Mouse (Mus musculus) forebrain, embryonic 11.5 days (tissue): ENCODE measurements around the gene Oasl1. TPM values are rescaled to one million over a fixed set of nuclear protein-coding genes. Genes with fewer than 3 reads are reported as not detected.

Source experiments
- ATAC-seq: fragments of 200-750 bp; cut with Nextera tagmentation; replicated peaks from 2 replicates; pipeline ENCODE4 v1.8.0; 2017; ENCODE audit warnings: moderate TSS enrichment; ENCODE audit not compliant: low FRiP score
- DNase-seq: peaks from one replicate; pipeline ENCODE4 v3.0.0-alpha.2; 2017; ENCODE audit warnings: low spot score
- H3K27ac ChIP-seq: fragments of 300-500 bp; sonication (generic); 2 replicates; pipeline ENCODE4 v1.5.1; 2014; ENCODE audit warnings: low read depth, low read length
- H3K27me3 ChIP-seq: fragments of 300-500 bp; sonication (generic); 2 replicates; pipeline ENCODE4 v1.6.1; 2014; ENCODE audit warnings: mild to moderate bottlenecking, low read length, mixed read lengths; ENCODE audit not compliant: control insufficient read depth, insufficient read depth
- H3K36me3 ChIP-seq: fragments of 300-500 bp; sonication (generic); 2 replicates; pipeline ENCODE4 v1.6.1; 2014; ENCODE audit warnings: mild to moderate bottlenecking, low read length, moderate library complexity, mixed read lengths; ENCODE audit not compliant: control insufficient read depth, insufficient read depth
- H3K4me1 ChIP-seq: fragments of 300-500 bp; sonication (generic); replicated peaks from 2 replicates; pipeline ENCODE4 v1.6.1; 2014; ENCODE audit warnings: low read length, mixed read lengths; ENCODE audit not compliant: control insufficient read depth, insufficient read depth
- H3K4me2 ChIP-seq: fragments of 300-500 bp; sonication (generic); 2 replicates; pipeline ENCODE4 v1.6.1; 2014; ENCODE audit warnings: low read depth, mild to moderate bottlenecking, low read length, moderate library complexity, mixed read lengths; ENCODE audit not compliant: severe bottlenecking
- H3K4me3 ChIP-seq: fragments of 300-500 bp; sonication (generic); 2 replicates; pipeline ENCODE4 v1.5.1; 2014; ENCODE audit warnings: low read depth, low read length
- H3K9ac ChIP-seq: fragments of 300-500 bp; sonication (generic); 2 replicates; pipeline ENCODE4 v1.6.1; 2014; ENCODE audit warnings: low read length
- H3K9me3 ChIP-seq: fragments of 300-500 bp; sonication (generic); 2 replicates; pipeline ENCODE4 v1.6.1; 2016; ENCODE audit warnings: low read length, mixed read lengths; ENCODE audit not compliant: control insufficient read depth
- WGBS: fragments of 180-500 bp; shearing (Covaris S2); extraction: QIAGEN DNeasy Blood & Tissue Kit; methylation state at CpG from one replicate; pipeline ENCODE4 v1.1.7; 2014; 5-methylcytosine and 5-hydroxymethylcytosine counted together
- polyA plus RNA-seq: library from polyadenylated mRNA; unstranded; fragments of >200 nt; fragmentation: Nextera tagmentation; extraction: Ambion mirVana; gene quantifications from 2 replicates; pipeline ENCODE4 v1.2.1, GENCODE M21; 2014

Oasl1 gene
- polyA plus RNA-seq, 1 experiment from 2014 or later, result 0.20 TPM

DNA sequence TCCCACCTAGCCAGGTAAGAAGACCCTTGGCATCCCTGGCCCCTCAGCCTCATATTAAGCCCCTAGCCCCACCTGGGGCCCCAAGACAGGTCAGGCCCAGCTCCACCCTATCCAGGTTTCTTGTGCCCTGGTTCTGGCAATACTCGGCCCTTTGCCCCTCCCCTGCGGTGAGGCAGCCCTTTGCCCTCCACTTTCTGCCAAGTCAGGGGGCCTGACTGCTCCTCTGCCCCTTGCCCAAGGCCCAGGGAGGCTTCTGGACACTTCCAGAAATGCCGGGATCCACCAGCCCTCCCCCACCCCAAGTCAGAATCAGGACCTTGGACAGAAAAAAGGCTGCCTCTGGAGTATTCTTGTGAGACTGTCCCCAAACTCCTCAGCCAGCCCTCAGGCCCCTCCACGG lies 46.0 kb downstream of the Oasl1 start:
- H3K27me3 ChIP-seq, result peaks cover 2% of the 10 kb centered on the region; the same call in 1 of the 2 replicates
- H3K4me3 ChIP-seq, result no peak overlapping the region
- H3K36me3 ChIP-seq, result no peaks in the 10 kb centered on the region
- no peak for DNase-seq
- no peak overlapping the region for H3K9ac ChIP-seq
- ATAC-seq, result no peak
- no peak overlapping the region for H3K4me2 ChIP-seq
- H3K4me1 ChIP-seq, result peaks cover 5% of the 10 kb centered on the region; the same call in 1 of the 2 replicates
- WGBS, result 19% methylated on average over 4 of the region's 4 CpGs
- H3K9me3 ChIP-seq, result no peaks in the 10 kb centered on the region
- H3K27ac ChIP-seq, result no peak overlapping the region

DNA sequence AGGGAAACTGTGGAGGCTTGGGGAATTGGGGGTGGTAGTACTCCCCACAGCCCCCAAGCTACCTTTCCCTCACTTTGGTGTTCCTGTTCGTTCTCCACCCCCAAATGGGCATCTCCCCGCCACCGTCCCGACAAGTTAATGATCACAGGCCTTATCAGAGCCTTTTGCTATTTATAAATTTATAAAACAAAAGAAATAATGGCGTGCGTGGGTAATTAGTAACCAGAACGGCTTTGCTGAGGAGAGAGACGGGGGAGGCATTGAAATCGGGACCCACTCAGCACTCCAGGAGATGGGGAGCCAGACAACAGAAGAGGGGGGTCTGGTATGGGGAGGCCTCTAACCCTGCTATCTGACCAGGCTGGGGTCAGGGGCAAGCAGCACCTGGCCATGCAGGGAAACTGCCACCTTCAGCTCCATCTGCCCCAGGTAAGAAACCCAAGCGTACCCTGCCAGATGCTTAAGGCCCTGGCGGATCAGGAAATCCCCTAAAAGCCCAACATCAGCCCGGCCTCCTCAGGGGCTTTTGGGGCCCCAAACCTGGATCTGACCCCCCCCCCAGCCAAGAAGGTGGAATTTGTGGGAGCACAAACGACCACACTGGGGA lies 46.7 kb downstream of the Oasl1 start:
- ATAC-seq (no peak), DNase-seq (no peak)
- WGBS, result 57% methylated on average over 13 of the region's 13 CpGs
- Histone ChIP-seq H3K4me1 (peaks cover 5% of the 10 kb centered on the region; the same call in 1 of the 2 replicates), H3K4me2 (no peak overlapping the region), H3K27me3 (peaks cover 2% of the 10 kb centered on the region; the same call in 1 of the 2 replicates), H3K9me3 (no peaks in the 10 kb centered on the region), H3K4me3 (no peak overlapping the region), H3K9ac (no peak overlapping the region), H3K27ac (no peak overlapping the region), H3K36me3 (no peaks in the 10 kb centered on the region)

DNA sequence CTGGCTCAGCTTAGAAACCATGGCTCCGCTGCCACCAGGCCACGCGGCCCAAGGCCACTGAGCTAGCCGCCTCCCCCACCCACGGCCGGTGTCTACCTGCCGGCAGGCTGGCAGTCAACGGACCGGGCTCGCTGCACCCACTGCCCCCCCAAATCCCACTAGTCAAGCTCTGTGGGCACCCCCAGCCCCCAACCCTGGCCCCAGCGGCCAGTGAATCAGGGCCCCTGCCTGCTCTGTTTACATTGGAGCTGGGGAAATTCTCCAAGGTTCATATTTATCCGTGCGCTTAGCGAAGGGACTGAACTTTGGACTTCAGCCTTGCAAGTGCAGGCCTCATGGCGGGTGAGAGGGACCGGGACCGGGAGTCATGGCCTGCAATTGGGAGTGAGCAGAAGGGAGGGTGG lies 47.8 kb downstream of the Oasl1 start, which contains the start of gene Hnf1a:
TSS of gene Hnf1a (minus strand) at position 271 of the 404 bp plus-strand sequence.
- no peak within 1 kb of the TSS for H3K4me2 ChIP-seq
- peaks cover 2% of the 10 kb centered on the region; the same call in 1 of the 2 replicates for H3K27me3 ChIP-seq
- H3K36me3 ChIP-seq, result no peaks in the 10 kb centered on the region
- WGBS, result 86% methylated on average over 17 of the region's 17 CpGs
- peaks cover 5% of the 10 kb centered on the region; the same call in 1 of the 2 replicates for H3K4me1 ChIP-seq
- DNase-seq (peak; percentile 49), ATAC-seq (no peak)
- no peak within 1 kb of the TSS for H3K9ac ChIP-seq
- no peak within 1 kb of the TSS for H3K27ac ChIP-seq
- H3K9me3 ChIP-seq, result no peaks in the 10 kb centered on the region
- no peak within 1 kb of the TSS for H3K4me3 ChIP-seq

DNA sequence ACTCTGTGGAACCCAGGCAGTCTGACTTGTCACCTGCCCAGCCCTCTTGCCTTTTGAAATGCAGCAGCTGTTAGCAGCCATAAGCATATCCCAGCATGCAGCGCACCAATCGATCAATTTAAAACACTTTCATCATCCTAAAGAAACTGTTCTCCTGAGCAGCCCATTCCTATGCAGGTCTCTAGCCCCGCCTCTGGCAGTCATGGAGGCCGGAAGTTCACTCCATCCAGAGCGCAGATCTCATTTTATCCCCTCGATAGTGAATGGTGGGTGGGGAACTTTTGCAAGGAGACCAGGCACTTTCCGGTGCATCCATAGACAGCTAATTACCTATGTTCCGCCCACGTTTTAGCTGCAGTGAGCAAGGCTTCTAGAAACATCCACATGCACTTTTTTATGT lies 49.2 kb downstream of the Oasl1 start:
- peaks cover 5% of the 10 kb centered on the region; the same call in 1 of the 2 replicates for H3K4me1 ChIP-seq
- no peak overlapping the region for H3K27ac ChIP-seq
- peak; percentile 28 for DNase-seq
- H3K36me3 ChIP-seq, result no peaks in the 10 kb centered on the region
- H3K27me3 ChIP-seq, result peaks cover 2% of the 10 kb centered on the region; the same call in 1 of the 2 replicates
- H3K9ac ChIP-seq, result no peak overlapping the region
- 89% methylated on average over 9 of the region's 9 CpGs for WGBS
- H3K4me2 ChIP-seq, result no peak overlapping the region
- H3K9me3 ChIP-seq, result no peaks in the 10 kb centered on the region
- no peak for ATAC-seq
- no peak overlapping the region for H3K4me3 ChIP-seq

DNA sequence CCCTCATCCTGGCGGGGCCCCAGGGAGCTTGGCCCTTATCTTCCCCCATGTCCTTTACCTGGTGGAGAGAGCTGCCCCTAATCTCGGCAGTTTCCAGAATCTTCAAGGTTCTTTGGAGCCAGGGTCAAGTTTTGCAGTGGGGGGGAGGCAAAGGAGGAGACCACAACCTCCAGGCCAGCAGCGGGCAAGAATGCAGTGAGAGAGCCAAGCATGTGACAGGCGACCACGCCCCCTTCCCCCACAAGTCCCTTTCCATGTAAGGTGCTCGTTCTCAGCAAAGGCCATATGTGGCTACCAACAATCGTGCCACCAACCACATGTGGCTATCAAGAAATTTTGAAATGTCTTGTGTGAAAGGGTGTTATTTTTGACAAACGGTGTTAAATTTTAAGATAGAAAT lies 50.1 kb downstream of the Oasl1 start:
- no peak overlapping the region for H3K27ac ChIP-seq
- 83% methylated on average over 8 of the region's 8 CpGs for WGBS
- H3K4me2 ChIP-seq, result no peak overlapping the region
- DNase-seq, result peak; percentile 19
- H3K4me1 ChIP-seq, result peaks cover 5% of the 10 kb centered on the region; the same call in 1 of the 2 replicates
- H3K36me3 ChIP-seq, result no peaks in the 10 kb centered on the region
- H3K9ac ChIP-seq, result no peak overlapping the region
- no peak for ATAC-seq
- H3K9me3 ChIP-seq, result no peaks in the 10 kb centered on the region
- no peak overlapping the region for H3K4me3 ChIP-seq
- H3K27me3 ChIP-seq, result peaks cover 2% of the 10 kb centered on the region; the same call in 1 of the 2 replicates

DNA sequence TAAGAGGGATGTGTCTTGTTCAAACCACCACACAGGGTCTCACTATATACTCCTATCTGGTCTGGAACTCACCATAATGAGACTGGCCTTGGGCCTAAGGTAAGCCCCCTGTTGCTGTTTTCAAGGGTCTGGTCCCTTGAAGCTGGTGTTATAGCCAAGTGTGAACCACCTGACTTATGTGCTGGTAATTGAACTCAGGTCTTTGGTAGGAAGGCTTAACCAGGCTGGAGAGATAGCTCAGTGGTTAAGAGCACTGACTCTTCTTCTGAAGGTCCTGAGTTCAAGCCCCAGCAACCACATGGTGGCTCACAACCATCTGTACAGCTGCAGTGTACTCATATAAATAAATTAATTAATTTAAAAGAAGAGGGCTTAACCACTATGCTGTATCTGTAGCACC lies 53.9 kb downstream of the Oasl1 start:
- no peak for ATAC-seq

DNA sequence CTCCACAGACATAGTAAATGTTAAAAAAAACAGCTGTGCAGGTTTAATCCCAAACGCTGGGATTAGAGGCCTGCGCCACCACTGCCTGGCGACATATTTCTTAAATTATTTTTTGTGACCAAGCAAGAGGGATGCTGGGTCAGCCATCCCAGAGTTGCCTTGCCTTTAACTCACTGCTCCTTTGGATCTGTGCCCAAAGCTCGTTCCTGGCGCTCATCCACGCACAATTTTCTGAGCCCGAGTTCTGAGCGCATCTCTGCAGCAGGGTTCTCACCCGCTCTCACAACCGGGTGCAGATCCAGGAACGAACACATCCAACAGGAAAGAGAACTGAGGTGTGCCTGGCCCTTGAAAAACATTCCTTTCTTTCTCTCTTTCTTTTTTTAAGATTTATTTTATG lies 55.4 kb downstream of the Oasl1 start:
- Histone ChIP-seq H3K27me3 (no peaks in the 10 kb centered on the region), H3K4me2 (no peak overlapping the region), H3K4me1 (peaks cover 3% of the 10 kb centered on the region; the same call in 1 of the 2 replicates), H3K4me3 (no peak overlapping the region), H3K36me3 (no peaks in the 10 kb centered on the region), H3K9me3 (no peaks in the 10 kb centered on the region), H3K27ac (no peak overlapping the region), H3K9ac (no peak overlapping the region)
- WGBS, result 76% methylated on average over 11 of the region's 11 CpGs
- ATAC-seq (no peak), DNase-seq (no peak)

More for the DNA sequence above, 53.9 kb downstream of the Oasl1 start:
- Histone ChIP-seq H3K36me3 (no peaks in the 10 kb centered on the region), H3K27ac (no peak overlapping the region), H3K9ac (no peak overlapping the region), H3K4me3 (no peak overlapping the region), H3K27me3 (no peaks in the 10 kb centered on the region), H3K9me3 (no peaks in the 10 kb centered on the region), H3K4me1 (peaks cover 3% of the 10 kb centered on the region; the same call in 1 of the 2 replicates), H3K4me2 (no peak overlapping the region)
- no peak for DNase-seq

DNA sequence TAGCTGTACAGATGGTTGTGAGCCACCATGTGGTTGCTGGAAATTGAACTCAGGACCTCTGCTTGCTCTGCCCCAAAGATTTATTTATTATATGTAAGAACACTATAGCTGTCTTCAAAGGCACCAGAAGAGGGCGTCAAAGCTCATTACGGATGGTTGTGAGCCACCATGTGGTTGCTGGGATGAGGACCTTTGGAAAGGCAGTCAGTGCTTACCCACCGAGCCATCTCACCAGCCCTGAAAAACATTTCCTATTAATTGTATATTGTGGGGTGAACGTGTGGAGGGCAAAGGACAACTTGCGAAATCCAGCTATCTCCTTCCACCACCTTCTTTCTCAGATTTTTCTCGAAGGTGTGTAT lies 55.8 kb downstream of the Oasl1 start:
- Histone ChIP-seq H3K9ac (no peak overlapping the region; the same call in 1 of the 2 replicates), H3K27me3 (no peaks in the 10 kb centered on the region), H3K4me2 (peak overlapping the region; percentile 62), H3K36me3 (no peaks in the 10 kb centered on the region), H3K4me1 (peaks cover 3% of the 10 kb centered on the region; the same call in 1 of the 2 replicates), H3K27ac (no peak overlapping the region), H3K9me3 (no peaks in the 10 kb centered on the region), H3K4me3 (peak overlapping the region; percentile 21)
- ATAC-seq (no peak), DNase-seq (no peak)
- 4% methylated on average over 6 of the region's 6 CpGs for WGBS
